Mouse (Mus musculus) ES-Bruce4 (cell line): ENCODE measurements around the gene Arhgap31.

ENCODE experiments used
- CTCF ChIP-seq: IDR thresholded peaks from one replicate; pipeline ENCODE4 v1.8.1; 2011; ENCODE audit warnings: low read depth, low read length
- EP300 ChIP-seq: IDR thresholded peaks from 2 replicates; pipeline ENCODE4 v1.6.1; 2011; ENCODE audit warnings: low read depth, low read length; ENCODE audit not compliant: insufficient read depth

DNA sequence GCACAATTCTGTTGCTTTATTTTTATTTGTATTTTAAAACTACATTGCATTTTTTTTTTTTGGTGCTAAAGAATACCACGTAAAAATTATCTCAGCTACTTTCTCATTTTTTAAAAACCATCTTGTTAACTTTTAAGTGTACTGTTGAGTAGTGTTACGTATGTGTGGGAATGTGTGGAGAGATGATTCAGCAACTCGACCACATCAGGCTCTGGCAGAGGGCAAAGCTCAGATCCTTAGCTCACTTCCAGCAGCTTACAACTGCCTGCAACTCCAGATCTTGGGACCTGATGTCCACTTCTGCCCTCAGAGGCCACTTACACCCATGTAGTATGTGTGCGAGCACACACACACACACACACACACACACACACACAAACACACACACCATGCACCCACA is 43.5 kb upstream of the Arhgap31 start:
- TF ChIP-seq CTCF (no peak), EP300 (no peak)
